Comparison of ENCODE assay signal across 23 mouse cellular contexts in genomic region chr5:148849516-148849915, GRCm38 (mm10).
DNase-seq lines count a peak whose midpoint lies in the region; ATAC-seq and TF ChIP-seq lines count a peak whose summit lies in the region.
"Had no signal": no experiment of that assay in that cellular context is flagged by ENCODE, and none has a peak within 500 bp of the region (broad histone marks: within the 10 kb centered on the region; RNA-seq: fewer than 3 reads in every experiment).

No protein-coding gene starts in this region.

- ATAC-seq in forebrain, embryonic 14.5 days, result no peak
- ATAC-seq in forebrain, postnatal 0 days, result no peak
- ATAC-seq: intestine, embryonic 16.5 days had no signal

- H3K27ac ChIP-seq in forebrain, embryonic 14.5 days (ENCODE audit: low read depth, low read length), result no peak overlapping the region
- no peak overlapping the region for H3K27ac ChIP-seq in forebrain, postnatal 0 days (ENCODE audit: low read depth, low read length)
- H3K27ac ChIP-seq: forebrain, embryonic 12.5 days; heart, embryonic 10.5 days; heart, embryonic 15.5 days; hindbrain, embryonic 12.5 days; layer of hippocampus, adult 2 months; liver, embryonic 13.5 days had no signal

- H3K9me3 ChIP-seq in forebrain, embryonic 14.5 days (replicated peaks; ENCODE audit: control insufficient read depth, low read length), result no peaks in the 10 kb centered on the region
- no peaks in the 10 kb centered on the region for H3K9me3 ChIP-seq in forebrain, postnatal 0 days (ENCODE audit: low read length)
- H3K9me3 ChIP-seq: forebrain, embryonic 12.5 days; heart, embryonic 10.5 days; heart, embryonic 15.5 days; hindbrain, embryonic 12.5 days; liver, embryonic 13.5 days had no signal

- TF ChIP-seq CTCF in forebrain, postnatal 0 days (IDR thresholded peaks at IDR 0.05; ENCODE audit: low read depth), result no peak
- TF ChIP-seq CTCF in brain, embryonic 14.5 days (IDR thresholded peaks at IDR 0.05; ENCODE audit: borderline replicate concordance, extremely low read depth, insufficient read depth, insufficient read length), result no peak

- H3K27me3 ChIP-seq in forebrain, embryonic 14.5 days (replicated peaks; ENCODE audit: control insufficient read depth, insufficient read depth, low read length), result no peaks in the 10 kb centered on the region
- no peaks in the 10 kb centered on the region for H3K27me3 ChIP-seq in forebrain, postnatal 0 days (ENCODE audit: insufficient read depth, low read length)
- H3K27me3 ChIP-seq: forebrain, embryonic 12.5 days; heart, embryonic 15.5 days; hindbrain, embryonic 12.5 days; liver, embryonic 13.5 days had no signal

- no peak overlapping the region for H3K4me2 ChIP-seq in forebrain, embryonic 14.5 days (ENCODE audit: low read length)
- H3K4me2 ChIP-seq in forebrain, postnatal 0 days (ENCODE audit: low read depth), result no peak overlapping the region
- H3K4me2 ChIP-seq: forebrain, embryonic 12.5 days; heart, embryonic 15.5 days; hindbrain, embryonic 12.5 days; liver, embryonic 13.5 days had no signal

- H3K4me3 ChIP-seq in forebrain, embryonic 14.5 days (ENCODE audit: low read depth, low read length), result no peak overlapping the region
- H3K4me3 ChIP-seq in forebrain, postnatal 0 days (ENCODE audit: low read depth, low read length), result no peak overlapping the region
- H3K4me3 ChIP-seq: erythroblast, embryonic 14.5 days; forebrain, embryonic 12.5 days; heart, embryonic 10.5 days; heart, embryonic 15.5 days; hindbrain, embryonic 12.5 days; layer of hippocampus, adult 2 months; liver, embryonic 13.5 days had no signal

- no peak for TF ChIP-seq POLR2A in brain, embryonic 14.5 days (IDR thresholded peaks at IDR 0.05; ENCODE audit: borderline replicate concordance, extremely low read depth, insufficient read depth, insufficient read length, poor library complexity, severe bottlenecking)

- 79% methylated on average over 6 of the region's 6 CpGs for WGBS in forebrain, embryonic 14.5 days
- WGBS in forebrain, postnatal 0 days, result 67% methylated on average over 6 of the region's 6 CpGs

- no peaks in the 10 kb centered on the region for H3K4me1 ChIP-seq in forebrain, embryonic 14.5 days (ENCODE audit: control insufficient read depth, insufficient read depth, low read length)
- H3K4me1 ChIP-seq in forebrain, postnatal 0 days (ENCODE audit: insufficient read depth), result no peaks in the 10 kb centered on the region
- H3K4me1 ChIP-seq: heart, embryonic 10.5 days; heart, embryonic 15.5 days; liver, embryonic 13.5 days had no signal

- peak; percentile 9 for DNase-seq in adrenal gland, postnatal 10 days
- no peak for DNase-seq in adrenal gland, adult 8-10 months
- DNase-seq in forebrain, embryonic 14.5 days (ENCODE audit: low spot score), result peak; percentile 20
- no peak for DNase-seq in forebrain, postnatal 0 days
- DNase-seq in 3134 (ENCODE audit: extremely low read depth, insufficient read length, low spot score), result peak; percentile 70
- DNase-seq in brain, embryonic 14.5 days (ENCODE audit: low read depth), result peak; percentile 33
- no peak for DNase-seq in spleen, adult 18-20 months
- DNase-seq: cerebellum, adult 9-10 months; gastrocnemius, postnatal 25 days; heart, adult 11 months; liver, embryonic 13.5 days; lung, adult 2 months; lung, postnatal 10 days; midbrain, embryonic 14.5 days; right cerebral cortex, postnatal 25 days; thymus, postnatal 14 days had no signal

- no peak overlapping the region for H3K9ac ChIP-seq in forebrain, embryonic 14.5 days (ENCODE audit: low read length)
- H3K9ac ChIP-seq in forebrain, postnatal 0 days, result no peak overlapping the region
- H3K9ac ChIP-seq: forebrain, embryonic 12.5 days; heart, embryonic 15.5 days; hindbrain, embryonic 12.5 days; liver, embryonic 13.5 days had no signal

- H3K36me3 ChIP-seq in forebrain, embryonic 14.5 days (ENCODE audit: control insufficient read depth, insufficient read depth, low read length), result no peaks in the 10 kb centered on the region
- H3K36me3 ChIP-seq in forebrain, postnatal 0 days (ENCODE audit: insufficient read depth), result no peaks in the 10 kb centered on the region
- H3K36me3 ChIP-seq: forebrain, embryonic 12.5 days; heart, embryonic 10.5 days; heart, embryonic 15.5 days; hindbrain, embryonic 12.5 days; liver, embryonic 13.5 days had no signal

Comparison
In these comparisons a context has a peak if more than half of its experiments do, and no peak if none do; other contexts are left out.
1. DNase-seq: peak in adrenal gland, postnatal 10 days (single experiment), forebrain, embryonic 14.5 days (single experiment), 3134 (single experiment) and brain, embryonic 14.5 days (single experiment); none in adrenal gland, adult 8-10 months (single experiment), forebrain, postnatal 0 days (single experiment) and spleen, adult 18-20 months (0 of 2).